Mouse (Mus musculus) G1E (cell line): ENCODE results near the gene Nop56. TPM values are rescaled to one million over a fixed set of nuclear protein-coding genes. Genes with fewer than 3 reads are reported as not detected.

ENCODE experiments used
- ATAC-seq: 2 replicates; pipeline ENCODE4 v1.8.0; 2016; ENCODE audit warnings: mild to moderate bottlenecking; ENCODE audit not compliant: insufficient number of reproducible peaks, poor library complexity, low FRiP score, severe bottlenecking; ENCODE audit errors: extremely low read depth
- DNase-seq: peaks from one replicate; pipeline ENCODE4 v3.0.0; 2012; ENCODE audit warnings: low spot score
- H3K27me3 ChIP-seq: 2 replicates; pipeline ENCODE4 v1.6.1; 2012; ENCODE audit warnings: mild to moderate bottlenecking, low read length, inconsistent platforms; ENCODE audit not compliant: insufficient read depth
- H3K36me3 ChIP-seq: replicated peaks from 2 replicates; pipeline ENCODE3; 2012; ENCODE audit warnings: mild to moderate bottlenecking, inconsistent platforms
- H3K4me1 ChIP-seq: 2 replicates; pipeline ENCODE4 v1.6.1; 2012; ENCODE audit warnings: low read depth, low read length, inconsistent platforms, mixed read lengths; ENCODE audit not compliant: insufficient read depth
- H3K4me3 ChIP-seq: 2 replicates; pipeline ENCODE4 v1.5.1; 2012; ENCODE audit warnings: low read depth, mild to moderate bottlenecking, inconsistent platforms, low read length, moderate library complexity, mixed read lengths
- H3K9me3 ChIP-seq: replicated peaks from 2 replicates; pipeline ENCODE4 v1.6.1; 2012; ENCODE audit warnings: inconsistent platforms
- CTCF ChIP-seq: IDR thresholded peaks from 2 replicates; pipeline ENCODE4 v1.5.1; 2012; ENCODE audit warnings: low read depth, low read length, inconsistent platforms, mixed read lengths
- GATA1 ChIP-seq: IDR thresholded peaks from 2 replicates; pipeline ENCODE4 v1.6.1; 2012; ENCODE audit warnings: borderline replicate concordance, low read length, inconsistent platforms, mixed read lengths
- GATA2 ChIP-seq: IDR thresholded peaks from 2 replicates; pipeline ENCODE4 v1.6.1; 2012; ENCODE audit warnings: low read depth, low read length, inconsistent platforms, borderline replicate concordance
- POLR2AphosphoS5 ChIP-seq: IDR thresholded peaks from 2 replicates; pipeline ENCODE4 v1.6.1; 2012; ENCODE audit warnings: low read depth, low read length, inconsistent platforms; ENCODE audit not compliant: insufficient replicate concordance
- TAL1 ChIP-seq: conservative IDR thresholded peaks from 2 replicates; pipeline ENCODE4 v1.6.1; 2012; ENCODE audit warnings: low read depth, low read length, inconsistent platforms, mixed read lengths
- polyA plus RNA-seq: library from polyadenylated mRNA; stranded (reverse); fragments of >175 nt; gene quantifications from 2 replicates; pipeline ENCODE4 v1.2.3, GENCODE M21; 2012
- total RNA-seq, 2 experiments: library from RNA; stranded (forward) in 1 of 2; stranded (reverse) in 1 of 2; fragments of 200-1000 nt in 1 of 2; fragments of >200 nt in 1 of 2; fragmentation: Nextera tagmentation in 1 of 2; gene quantifications; 2 replicates each; pipeline ENCODE4 v1.2.3; 2014 to 2017

Nop56 gene
- total and polyA plus RNA-seq, 3 experiments = 102 to 673 (median 381) TPM

DNA sequence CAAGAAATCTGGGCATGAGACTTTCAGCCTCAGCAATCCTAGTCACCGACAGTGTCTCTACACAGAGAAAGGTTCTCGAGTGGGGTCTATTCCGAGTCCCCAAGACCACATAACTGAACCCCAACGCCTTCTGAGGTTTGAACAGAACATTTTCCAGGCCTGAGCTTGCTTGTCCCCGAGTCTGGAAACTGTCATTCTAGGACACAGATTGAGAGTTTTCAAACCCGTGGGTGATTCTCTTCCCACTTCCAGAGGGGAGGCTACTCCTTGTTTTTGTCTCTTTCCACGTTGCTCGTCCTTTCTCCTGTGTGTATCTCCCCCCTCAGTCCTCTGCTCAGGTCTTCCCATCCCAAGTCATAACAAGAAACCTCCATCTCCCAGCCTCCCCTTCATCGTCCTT, 23.4 kb downstream of the Nop56 start:
- H3K36me3 ChIP-seq = no peaks in the 10 kb centered on the region
- ATAC-seq (no peak), DNase-seq (no peak)
- no peak overlapping the region for H3K4me3 ChIP-seq
- peaks cover 65% of the 10 kb centered on the region for H3K27me3 ChIP-seq
- H3K4me1 ChIP-seq = peaks cover 13% of the 10 kb centered on the region
- TF ChIP-seq GATA1 (no peak), CTCF (no peak), GATA2 (no peak), TAL1 (no peak), POLR2AphosphoS5 (no peak)
- H3K9me3 ChIP-seq = peaks cover 7% of the 10 kb centered on the region; the same call in 1 of the 2 replicates

GRCm38 (mm10) chr2:130303014-130303413, 28.8 kb downstream of the Nop56 start:
- ATAC-seq (no peak), DNase-seq (no peak)
- Histone ChIP-seq H3K9me3 (no peaks in the 10 kb centered on the region), H3K4me3 (no peak overlapping the region), H3K36me3 (no peaks in the 10 kb centered on the region), H3K27me3 (peaks cover 62% of the 10 kb centered on the region), H3K4me1 (no peaks in the 10 kb centered on the region)
- TF ChIP-seq CTCF (no peak), GATA2 (no peak), GATA1 (no peak), POLR2AphosphoS5 (no peak), TAL1 (no peak)

- ATAC-seq (no peak), DNase-seq (no peak)
Observed at GRCm38 (mm10) chr2:130327057-130327456, 52.8 kb downstream of the Nop56 start.

More at GRCm38 (mm10) chr2:130327057-130327456, 52.8 kb downstream of the Nop56 start:
- H3K9me3 ChIP-seq = no peaks in the 10 kb centered on the region
- no peak overlapping the region for H3K4me3 ChIP-seq
- H3K27me3 ChIP-seq = peaks cover 3% of the 10 kb centered on the region
- no peaks in the 10 kb centered on the region for H3K36me3 ChIP-seq
- H3K4me1 ChIP-seq = no peaks in the 10 kb centered on the region
- TF ChIP-seq GATA2 = no peak
- TF ChIP-seq POLR2AphosphoS5 = no peak
- TF ChIP-seq CTCF = no peak
- TF ChIP-seq TAL1 = no peak
- no peak for TF ChIP-seq GATA1

Other genes starting within 250 kb of the Nop56 start
- not detected in 2 replicates for gene Tgm6, start 162.0 kb upstream of the Nop56 start, total RNA-seq (2014; fragmentation: Nextera tagmentation)
- gene Tgm6, start 162.0 kb upstream of the Nop56 start, total RNA-seq (2017) = 0.05 TPM in 1 of 2 replicates, not detected in the other
- gene Tgm6, start 162.0 kb upstream of the Nop56 start, polyA plus RNA-seq = not detected in 2 replicates
- 112 and 115 TPM in 2 replicates for gene Snrpb, start 95.0 kb upstream of the Nop56 start, total RNA-seq (2014; fragmentation: Nextera tagmentation)
- gene Snrpb, start 95.0 kb upstream of the Nop56 start, total RNA-seq (2017) = 252 and 274 TPM in 2 replicates
- 650 and 707 TPM in 2 replicates for gene Snrpb, start 95.0 kb upstream of the Nop56 start, polyA plus RNA-seq
- gene Tmc2, start 79.2 kb upstream of the Nop56 start, total RNA-seq (2014; fragmentation: Nextera tagmentation) = not detected in 2 replicates
- gene Tmc2, start 79.2 kb upstream of the Nop56 start, total RNA-seq (2017) = 0.05 and 0.06 TPM in 2 replicates
- not detected in 2 replicates for gene Tmc2, start 79.2 kb upstream of the Nop56 start, polyA plus RNA-seq
- 381 and 449 TPM in 2 replicates for gene Idh3b, start 10.1 kb downstream of the Nop56 start, total RNA-seq (2014; fragmentation: Nextera tagmentation)
- gene Idh3b, start 10.1 kb downstream of the Nop56 start, total RNA-seq (2017) = 171 and 172 TPM in 2 replicates
- 118 and 132 TPM in 2 replicates for gene Idh3b, start 10.1 kb downstream of the Nop56 start, polyA plus RNA-seq
- gene Ebf4, start 20.7 kb downstream of the Nop56 start, total RNA-seq (2014; fragmentation: Nextera tagmentation) = 0.49 and 0.83 TPM in 2 replicates
- 0.06 TPM in 1 of 2 replicates, not detected in the other for gene Ebf4, start 20.7 kb downstream of the Nop56 start, total RNA-seq (2017)
- gene Ebf4, start 20.7 kb downstream of the Nop56 start, polyA plus RNA-seq = not detected in 2 replicates
- 0.29 TPM in 1 of 2 replicates, not detected in the other for gene Cpxm1, start 123.1 kb downstream of the Nop56 start, total RNA-seq (2014; fragmentation: Nextera tagmentation)
- gene Cpxm1, start 123.1 kb downstream of the Nop56 start, total RNA-seq (2017) = not detected in 2 replicates
- not detected in 2 replicates for gene Cpxm1, start 123.1 kb downstream of the Nop56 start, polyA plus RNA-seq
- gene Gm28372, start 130.8 kb downstream of the Nop56 start, total RNA-seq (2014; fragmentation: Nextera tagmentation) = not detected in 2 replicates
- not detected in 2 replicates for gene Gm28372, start 130.8 kb downstream of the Nop56 start, total RNA-seq (2017)
- not detected in 2 replicates for gene Gm28372, start 130.8 kb downstream of the Nop56 start, polyA plus RNA-seq
- not detected in 2 replicates for gene 1700020A23Rik, start 130.8 kb downstream of the Nop56 start, total RNA-seq (2014; fragmentation: Nextera tagmentation)
- gene 1700020A23Rik, start 130.8 kb downstream of the Nop56 start, total RNA-seq (2017) = not detected in 2 replicates
- not detected in 2 replicates for gene 1700020A23Rik, start 130.8 kb downstream of the Nop56 start, polyA plus RNA-seq
- not detected in 2 replicates for gene Tmem239, start 132.0 kb downstream of the Nop56 start, total RNA-seq (2014; fragmentation: Nextera tagmentation)
- gene Tmem239, start 132.0 kb downstream of the Nop56 start, total RNA-seq (2017) = not detected in 2 replicates
- not detected in 2 replicates for gene Tmem239, start 132.0 kb downstream of the Nop56 start, polyA plus RNA-seq
- gene Vps16, start 149.9 kb downstream of the Nop56 start, total RNA-seq (2014; fragmentation: Nextera tagmentation) = 55.2 and 58.9 TPM in 2 replicates
- gene Vps16, start 149.9 kb downstream of the Nop56 start, total RNA-seq (2017) = 180 and 190 TPM in 2 replicates
- 12.6 and 20.2 TPM in 2 replicates for gene Vps16, start 149.9 kb downstream of the Nop56 start, polyA plus RNA-seq
- 16.9 and 17.6 TPM in 2 replicates for gene Pced1a, start 150.3 kb downstream of the Nop56 start, total RNA-seq (2014; fragmentation: Nextera tagmentation)
- 13.9 and 20.0 TPM in 2 replicates for gene Pced1a, start 150.3 kb downstream of the Nop56 start, total RNA-seq (2017)
- gene Pced1a, start 150.3 kb downstream of the Nop56 start, polyA plus RNA-seq = 17.4 and 19.7 TPM in 2 replicates
- gene Ptpra, start 175.8 kb downstream of the Nop56 start, total RNA-seq (2014; fragmentation: Nextera tagmentation) = 60.6 and 97.7 TPM in 2 replicates
- gene Ptpra, start 175.8 kb downstream of the Nop56 start, total RNA-seq (2017) = 119 and 127 TPM in 2 replicates
- 11.4 and 22.6 TPM in 2 replicates for gene Ptpra, start 175.8 kb downstream of the Nop56 start, polyA plus RNA-seq